Mouse (Mus musculus): ENCODE data around the gene Adam33. TPM values are rescaled to one million over a fixed set of nuclear protein-coding genes. Genes with fewer than 3 reads are reported as not detected.

Adam33 gene
- total RNA-seq, 2 experiments from 2014 or later: 2.4 to 3.2 TPM

DNA sequence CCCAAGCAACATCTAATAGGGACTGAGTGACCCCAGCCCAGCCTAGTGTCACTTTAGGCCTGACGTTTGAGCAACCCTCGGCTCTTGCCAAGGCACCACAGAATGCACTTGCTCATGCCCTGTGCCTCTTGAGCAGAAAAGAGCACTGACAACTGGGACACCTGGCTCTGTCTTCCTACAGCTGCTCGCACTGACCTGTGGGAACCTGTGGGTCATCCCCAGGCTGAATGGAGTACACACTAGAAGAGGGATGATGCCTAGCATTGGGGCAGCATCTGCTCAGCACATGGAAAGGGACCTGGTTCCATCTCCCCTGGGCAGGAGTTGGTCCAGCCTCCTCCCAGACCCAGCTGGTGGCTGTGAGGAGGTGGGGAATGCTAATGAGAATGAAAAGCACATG is 36.7 kb downstream of the Adam33 start:
- no peak for DNase-seq

DNA sequence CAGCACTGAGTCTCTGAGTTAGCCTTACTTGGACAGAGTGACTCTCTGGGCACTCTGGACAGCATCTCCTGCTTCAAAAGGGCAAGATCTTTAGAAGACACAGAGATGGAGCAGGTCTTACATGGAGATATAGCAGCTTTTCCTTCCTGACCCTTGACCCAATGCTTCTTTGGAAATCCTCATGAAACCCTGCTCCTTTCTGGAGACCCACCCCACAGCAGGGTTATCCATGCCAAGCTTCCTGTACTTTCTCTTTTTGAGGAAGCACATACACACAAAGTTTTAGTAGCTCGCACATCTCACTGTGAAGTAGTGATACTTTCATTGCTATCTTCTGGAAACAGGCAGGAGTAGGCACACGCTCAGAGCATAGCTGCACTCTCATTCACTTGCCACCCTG is 38.4 kb downstream of the Adam33 start:
- no peak for DNase-seq

DNA sequence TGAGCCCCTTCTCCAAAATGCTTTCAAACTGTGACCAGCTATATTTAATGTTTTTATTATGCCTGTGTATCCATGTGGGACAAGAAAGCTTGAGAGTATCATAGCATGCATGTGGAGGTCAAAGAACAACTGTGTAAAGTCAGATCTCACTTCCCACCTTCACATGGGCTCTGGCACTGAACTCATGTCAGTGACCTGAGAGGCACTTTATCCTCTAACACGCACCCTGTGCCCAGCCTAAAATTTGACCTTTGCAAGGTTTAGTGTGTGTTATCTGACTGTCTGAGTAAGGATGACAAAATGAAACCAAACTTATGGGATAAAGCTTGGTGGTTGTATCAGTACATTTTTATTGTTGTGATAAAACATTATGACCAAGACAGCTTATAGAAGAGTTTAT is 53.0 kb downstream of the Adam33 start:
- DNase-seq: no peak

DNA sequence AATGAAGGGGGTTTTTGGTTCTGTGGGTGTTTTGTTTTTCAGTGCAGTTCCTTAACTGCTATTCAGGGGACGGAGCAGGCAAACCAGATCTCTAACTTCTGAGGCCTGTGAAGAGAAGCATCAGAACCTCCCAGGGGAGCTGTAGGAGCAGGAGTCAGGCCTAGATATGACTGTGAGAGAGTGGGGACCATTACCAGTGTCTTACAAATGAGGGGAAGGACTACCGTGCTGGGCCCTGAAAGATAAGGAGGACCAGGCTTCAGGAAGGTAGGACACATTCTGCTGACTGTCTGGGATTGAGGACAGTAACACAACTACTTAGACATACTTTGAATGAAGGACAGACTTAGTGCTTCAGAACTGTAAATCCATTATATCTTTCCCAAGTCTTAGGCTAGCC is 54.5 kb downstream of the Adam33 start:
- no peak for DNase-seq

Small RNAs within 50 kb of the gene (microRNA-seq; reads per million reads assigned to microRNA genes)
- 0 reads per million in 2 experiments for gene Mir6973b

Other genes with a start within 250 kb of the Adam33 start
- 10 to 100 TPM; 80.1 to 86.3 TPM for gene 4930402H24Rik, start 157.4 kb downstream of the Adam33 start, total RNA-seq (2021)
- 10 to 100 TPM; 27.6 to 28.8 TPM for gene Atrn, start 157.3 kb downstream of the Adam33 start, total RNA-seq (2021)
- gene Gfra4, start 20.7 kb downstream of the Adam33 start, total RNA-seq (2021): 1 to 10 TPM; 4.1 to 4.5 TPM
- gene Siglec1, start 23.0 kb upstream of the Adam33 start, total RNA-seq (2021): under 1 TPM; 0.52 to 0.79 TPM
- 10 to 100 TPM; 40.3 to 40.6 TPM for gene Hspa12b, start 63.5 kb upstream of the Adam33 start, total RNA-seq (2021)
- not detected for gene Gm11037, start 69.7 kb upstream of the Adam33 start, total RNA-seq (2021)
- gene 1700037H04Rik, start 96.3 kb upstream of the Adam33 start, total RNA-seq (2021): 10 to 100 TPM; 23.4 to 26.0 TPM
- gene Cenpb, start 116.3 kb upstream of the Adam33 start, total RNA-seq (2021): 10 to 100 TPM; 76.5 to 78.4 TPM
- gene Cdc25b, start 123.1 kb upstream of the Adam33 start, total RNA-seq (2021): 10 to 100 TPM; 23.5 to 34.1 TPM
- gene Spef1, start 123.5 kb upstream of the Adam33 start, total RNA-seq (2021): 1 to 10 TPM; 6.3 to 7.2 TPM
- 10 to 100 TPM; 32.6 to 42.4 TPM for gene Ap5s1, start 143.3 kb upstream of the Adam33 start, total RNA-seq (2021)
- gene Mavs, start 170.2 kb upstream of the Adam33 start, total RNA-seq (2021): 10 to 100 TPM; 28.9 to 29.1 TPM
- 10 to 100 TPM; 41.1 to 44.4 TPM for gene Pank2, start 198.7 kb upstream of the Adam33 start, total RNA-seq (2021)